Mouse (Mus musculus): ENCODE measurements around the gene Adam19.

DNA sequence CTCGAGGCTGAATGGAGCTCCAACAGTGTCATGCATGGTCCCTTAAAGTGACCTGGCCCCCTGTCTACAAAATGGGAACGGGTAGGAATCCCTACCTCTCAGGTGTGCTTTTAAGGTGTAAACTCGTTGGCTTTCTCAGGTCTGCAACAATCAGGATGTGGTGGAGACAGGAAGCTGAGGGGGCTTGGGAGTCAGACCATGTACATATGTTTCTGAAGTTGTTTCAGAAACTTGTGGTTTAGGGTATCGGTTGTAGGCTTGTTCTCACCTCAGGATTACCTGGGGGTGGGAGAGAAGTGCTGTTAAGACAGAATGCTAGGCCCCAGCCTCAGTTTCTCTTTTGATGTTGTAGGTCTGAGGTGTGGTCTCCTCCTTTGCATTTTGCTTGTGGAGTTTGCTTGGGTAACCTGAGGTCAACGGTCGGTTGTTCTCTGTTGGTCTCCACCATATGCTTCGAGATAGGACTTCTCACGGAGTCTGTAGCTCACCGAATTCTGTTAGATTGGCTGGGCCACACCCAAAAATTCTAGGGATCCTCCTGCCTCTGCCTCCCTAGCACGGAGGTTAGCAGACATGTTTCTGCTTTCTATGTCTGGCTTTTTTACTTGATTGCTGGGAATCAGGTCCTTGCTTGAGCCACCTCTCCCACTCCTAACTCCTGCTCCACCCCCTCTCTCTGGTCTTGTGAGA is 34.4 kb downstream of the Adam19 start:
- TF ChIP-seq CTCF (IDR thresholded peaks at IDR 0.05; ENCODE audit: borderline replicate concordance, control insufficient read depth, extremely low read depth, insufficient read depth, low read length, poor library complexity): no peak
- no peak for TF ChIP-seq POLR2A (IDR thresholded peaks at IDR 0.05; ENCODE audit: control insufficient read depth, extremely low read depth, insufficient read depth, low read length, poor library complexity)
